Mouse (Mus musculus) layer of hippocampus, adult 2 months (tissue): ENCODE results near the gene Mthfd1. TPM values are rescaled to one million over a fixed set of nuclear protein-coding genes. Genes with fewer than 3 reads are reported as not detected.

Source experiments
- DNase-seq, 2 experiments: peaks; one replicate each; pipeline ENCODE4 v3.0.0; 2022; ENCODE audit warnings: low spot score in 2 of 2
- H3K27ac ChIP-seq: fragments of 200-600 bp; 2 replicates; pipeline ENCODE4 v1.8.1; 2022
- H3K4me3 ChIP-seq: fragments of 200-600 bp; 2 replicates; pipeline ENCODE4 v1.8.1; 2022; ENCODE audit warnings: mild to moderate bottlenecking
- CTCF ChIP-seq: fragments of 200-600 bp; conservative IDR thresholded peaks from 2 replicates; pipeline ENCODE4 v1.8.1; 2022; ENCODE audit warnings: antibody characterized with exemption, mild to moderate bottlenecking, moderate library complexity
- total RNA-seq, 2 experiments: library from RNA; stranded (reverse); gene quantifications; 2 replicates each; pipeline ENCODE4 v1.2.3; 2021

Mthfd1 gene
- total RNA-seq, 2 experiments from 2014 or later, result 42.6 to 47.5 TPM

DNA sequence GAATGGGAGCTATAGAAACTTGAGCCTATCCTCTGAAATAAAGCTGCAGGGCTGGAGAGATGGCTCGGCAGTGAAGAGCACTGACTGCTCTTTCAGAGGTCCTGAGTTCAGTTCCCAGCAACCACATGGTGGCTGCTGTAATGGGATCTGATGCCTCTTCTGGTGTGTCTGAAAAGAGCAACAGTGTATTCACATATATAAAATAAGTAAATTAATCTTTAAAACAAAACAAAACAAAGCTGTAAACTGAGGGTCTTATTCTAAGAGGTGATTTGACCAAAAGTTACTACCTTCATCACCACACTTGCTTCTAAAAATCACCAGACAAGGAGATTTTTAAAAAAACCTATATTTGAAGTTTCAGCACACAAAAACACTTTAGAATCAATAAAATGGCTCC is 105.8 kb downstream of the Mthfd1 start:
- Histone ChIP-seq H3K4me3 (no peak overlapping the region), H3K27ac (no peak overlapping the region)
- DNase-seq, result no peak
- TF ChIP-seq CTCF, result no peak

DNA sequence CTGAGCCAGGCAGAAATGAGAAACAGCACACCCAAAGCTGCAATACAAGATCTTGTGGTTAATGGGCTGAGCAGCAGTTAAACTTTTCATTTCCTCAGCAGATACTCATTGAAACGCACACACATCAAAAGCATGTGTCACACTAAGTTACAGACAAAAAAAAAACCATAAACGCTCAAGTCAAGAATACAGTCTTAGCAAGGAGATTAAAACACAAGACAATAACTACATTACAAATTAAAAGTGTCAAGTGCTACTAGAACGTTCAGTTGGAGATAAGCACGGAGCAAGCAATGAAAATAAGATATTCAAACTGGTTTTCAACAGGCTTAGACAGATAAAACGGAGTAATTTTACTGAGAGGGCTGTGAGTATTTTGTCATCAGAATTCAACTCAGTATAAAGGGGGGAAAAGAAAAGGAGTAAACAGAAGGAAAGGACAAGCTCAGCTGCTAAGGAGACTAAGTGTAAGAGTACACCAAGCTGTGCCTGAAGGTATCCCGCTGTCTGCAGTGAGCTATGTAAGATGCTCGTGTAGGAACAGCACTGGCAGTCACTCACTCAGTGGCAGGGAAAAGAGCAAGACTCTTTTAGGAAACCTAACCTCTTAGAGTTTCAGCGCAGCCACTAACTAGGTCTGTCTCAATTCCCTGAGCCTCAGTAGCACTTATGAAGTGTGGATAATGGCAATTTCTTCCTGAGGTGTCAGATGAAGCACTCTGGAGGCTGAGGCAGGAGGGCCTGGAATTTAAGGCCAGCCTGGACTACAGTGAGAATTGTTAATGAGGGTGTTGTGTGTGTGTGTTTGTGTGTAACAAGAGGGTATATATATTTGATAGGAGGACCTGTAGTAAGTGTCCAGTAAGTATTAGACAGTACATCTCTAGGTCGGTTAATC is 106.6 kb downstream of the Mthfd1 start:
- no peak for DNase-seq
- no peak for TF ChIP-seq CTCF

DNA sequence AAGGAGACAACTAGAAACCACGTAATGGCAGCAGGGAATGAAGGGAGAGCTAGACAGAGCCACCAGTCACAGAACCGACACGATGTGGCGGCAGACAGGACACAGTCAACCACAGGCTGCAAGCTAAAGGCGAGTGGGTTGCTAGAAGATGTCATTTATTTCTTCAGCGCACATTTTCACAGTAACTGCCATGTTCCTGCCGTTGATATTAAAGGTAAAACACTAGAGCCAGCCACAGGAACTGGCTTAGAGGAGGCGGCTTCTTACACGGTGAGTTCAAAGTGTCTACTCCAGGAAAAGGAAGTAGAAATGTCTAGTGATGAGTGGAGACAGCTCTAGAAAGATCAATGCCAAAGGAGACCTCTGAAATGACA is 107.2 kb downstream of the Mthfd1 start:
- Histone ChIP-seq H3K4me3 (no peak overlapping the region), H3K27ac (no peak overlapping the region)
- no peak for TF ChIP-seq CTCF
- DNase-seq, result no peak

More for the DNA sequence above, 106.6 kb downstream of the Mthfd1 start:
- H3K4me3 ChIP-seq, result no peak overlapping the region
- no peak overlapping the region for H3K27ac ChIP-seq

DNA sequence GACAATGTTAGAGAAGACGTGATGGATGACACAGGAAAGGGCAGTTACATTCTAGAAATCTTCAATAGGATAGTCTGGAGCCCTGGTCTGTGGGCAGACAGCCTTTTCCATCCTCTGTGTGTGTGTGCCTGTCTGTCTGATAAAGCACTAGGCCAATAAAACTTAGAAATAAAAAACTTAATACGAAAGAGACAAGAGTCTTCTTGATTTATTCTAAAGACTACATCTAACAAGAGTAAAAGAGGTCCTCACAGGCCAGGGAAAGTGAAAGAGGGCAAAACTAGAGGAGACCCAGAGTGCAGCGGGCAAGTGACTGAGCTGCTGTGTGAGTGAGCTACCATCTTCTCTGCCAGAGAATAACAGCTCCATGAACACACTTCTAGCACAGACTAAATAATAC is 111.2 kb downstream of the Mthfd1 start:
- DNase-seq, result no peak
- Histone ChIP-seq H3K27ac (no peak overlapping the region), H3K4me3 (no peak overlapping the region)
- no peak for TF ChIP-seq CTCF

DNA sequence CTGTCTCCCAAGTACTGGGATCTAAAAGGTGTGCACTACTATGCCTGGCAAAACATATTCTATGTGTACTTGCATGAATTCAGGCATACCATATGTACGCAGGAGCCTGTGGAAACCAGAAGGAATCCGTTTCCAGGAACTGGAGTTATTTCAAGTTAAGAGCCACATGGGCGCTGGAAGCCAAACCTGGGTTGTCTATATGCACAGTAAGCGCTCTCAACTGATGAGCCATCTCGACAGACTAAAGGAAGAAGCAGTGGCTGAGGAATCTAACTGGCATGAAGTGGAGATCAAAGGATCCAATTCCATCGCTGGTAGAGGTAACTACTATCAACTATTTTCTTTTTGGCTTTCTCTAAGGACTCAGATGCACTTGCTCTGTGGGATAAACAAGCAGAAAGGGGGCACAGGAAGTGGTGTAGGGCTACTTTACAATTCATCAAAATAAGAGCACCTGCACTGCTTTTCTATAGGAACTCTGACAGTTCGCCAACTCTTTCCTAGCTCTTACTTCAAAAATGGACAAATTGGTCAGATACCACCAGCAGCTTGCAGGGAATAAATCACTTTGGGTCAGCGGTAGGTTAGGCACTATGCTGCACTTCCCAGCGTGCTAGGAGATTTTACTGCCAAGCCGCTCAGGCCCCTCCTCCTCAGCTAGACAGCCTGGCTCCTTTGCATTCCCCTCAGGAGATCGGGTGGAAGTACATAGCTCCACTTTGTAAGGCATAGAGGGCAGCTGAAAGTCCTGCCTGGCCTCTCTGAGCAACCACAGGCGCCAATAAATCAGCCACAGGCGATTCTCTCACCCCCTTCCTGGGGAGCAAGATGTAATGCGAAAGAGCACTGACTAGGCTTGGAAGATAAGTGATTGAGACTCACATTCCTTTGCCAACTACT is 112.2 kb downstream of the Mthfd1 start:
- no peak for DNase-seq
- TF ChIP-seq CTCF, result no peak
- peak overlapping the region; percentile 90 for H3K4me3 ChIP-seq
- H3K27ac ChIP-seq, result peak overlapping the region; percentile 99

DNA sequence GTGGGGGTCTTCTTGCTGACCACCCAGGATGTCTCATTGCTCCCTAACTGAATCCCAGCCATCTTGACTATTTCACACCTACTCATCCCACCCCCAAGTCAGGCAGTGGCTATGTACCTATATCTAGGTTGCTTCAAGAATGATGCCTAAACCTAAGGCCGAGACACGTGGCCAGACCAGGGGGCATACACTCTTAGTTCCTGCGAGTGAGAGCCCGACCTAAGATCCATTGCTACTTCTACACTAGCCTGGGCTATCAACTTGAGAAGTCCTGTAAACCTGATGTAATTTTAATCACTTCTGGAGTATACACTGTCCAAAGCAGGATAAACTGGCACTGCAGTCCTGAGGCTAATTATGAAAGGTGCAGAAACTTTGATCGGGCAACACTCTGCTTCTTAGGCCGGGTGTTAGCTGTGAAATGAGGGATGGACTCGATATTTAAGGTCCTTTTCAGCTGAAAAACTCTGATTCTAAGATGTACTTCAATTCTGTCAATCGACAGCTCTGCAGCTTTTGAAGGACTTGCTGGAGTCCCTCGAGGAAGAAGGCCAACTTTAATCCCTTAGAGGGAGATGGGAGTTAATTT is 113.2 kb downstream of the Mthfd1 start:
- no peak for DNase-seq
- peak overlapping the region; percentile 99 for H3K27ac ChIP-seq
- no peak for TF ChIP-seq CTCF
- peak overlapping the region; percentile 90 for H3K4me3 ChIP-seq

DNA sequence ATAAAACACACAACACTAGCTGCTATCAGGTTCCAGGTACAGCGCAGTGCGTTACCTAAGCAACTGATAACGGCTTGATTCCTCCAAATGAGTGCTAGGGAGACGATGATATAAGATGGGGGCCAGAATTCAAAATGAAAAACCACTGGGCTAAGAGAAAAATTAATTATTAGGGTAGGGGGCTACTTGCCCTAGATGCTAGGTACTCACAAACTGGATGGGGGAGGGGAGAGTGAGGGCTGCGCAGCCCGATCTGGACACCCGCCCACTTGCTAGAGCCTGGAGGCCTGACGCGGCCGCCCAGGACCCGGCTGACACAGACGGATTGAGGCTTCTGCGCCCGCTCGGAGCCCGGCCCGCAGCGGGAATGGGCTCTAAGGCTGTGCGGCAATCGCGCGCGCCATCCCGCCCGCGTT is 113.7 kb downstream of the Mthfd1 start:
- peak overlapping the region; percentile 99 for H3K27ac ChIP-seq
- no peak for TF ChIP-seq CTCF
- peak overlapping the region; percentile 90 for H3K4me3 ChIP-seq
- DNase-seq, result no peak

Other genes with a start within 250 kb of the Mthfd1 start
- under 1 TPM in 1 of 2 experiments, not detected in 1; 0.23 TPM for gene Esr2, start 78.0 kb upstream of the Mthfd1 start, total RNA-seq
- not detected for gene Tex21, start 8.6 kb upstream of the Mthfd1 start, total RNA-seq
- gene Akap5, start 69.6 kb downstream of the Mthfd1 start, total RNA-seq, result 10 to 100 TPM; 61.5 to 63.0 TPM
- 10 to 100 TPM; 17.6 to 23.6 TPM for gene Zbtb25, start 114.3 kb downstream of the Mthfd1 start, total RNA-seq
- gene Zbtb1, start 115.0 kb downstream of the Mthfd1 start, total RNA-seq, result 1 to 10 TPM; 7.2 to 8.3 TPM
- gene Hspa2, start 148.9 kb downstream of the Mthfd1 start, total RNA-seq, result 100 to 1,000 TPM; 114 to 117 TPM
- 1 to 10 TPM; 1.9 TPM for gene Ppp1r36, start 162.2 kb downstream of the Mthfd1 start, total RNA-seq